Mouse (Mus musculus): ENCODE measurements around the gene Notch2.

Gene Notch2

GRCm38 (mm10) chr3:98067852-98068491 is 54.6 kb downstream of the Notch2 start:
- no peak for DNase-seq (ENCODE audit: inconsistent age in 2 of 2, low spot score in 1 of 2)

GRCm38 (mm10) chr3:98069161-98069560 is 55.8 kb downstream of the Notch2 start:
- peak in 1 of 2 experiments; percentile 62 for DNase-seq (ENCODE audit: inconsistent age in 2 of 2, low spot score in 1 of 2)

- DNase-seq (ENCODE audit: inconsistent age in 2 of 2, low spot score in 1 of 2), result peak in 1 of 2 experiments; percentile 67
These were observed 56.5 kb downstream of the Notch2 start for GRCm38 (mm10) chr3:98069856-98070255.

GRCm38 (mm10) chr3:98072570-98072969 is 59.2 kb downstream of the Notch2 start:
- DNase-seq (ENCODE audit: inconsistent age in 2 of 2, low spot score in 1 of 2), result no peak

- DNase-seq (ENCODE audit: inconsistent age in 2 of 2, low spot score in 1 of 2), result no peak
These were observed 60.2 kb downstream of the Notch2 start for GRCm38 (mm10) chr3:98073545-98073944.

GRCm38 (mm10) chr3:98074622-98075231 is 61.4 kb downstream of the Notch2 start:
- peak in 1 of 2 experiments; percentile 45 for DNase-seq (ENCODE audit: inconsistent age in 2 of 2, low spot score in 1 of 2)

- no peak for DNase-seq (ENCODE audit: inconsistent age in 2 of 2, low spot score in 1 of 2)
These were observed 64.5 kb downstream of the Notch2 start for GRCm38 (mm10) chr3:98077866-98078265.

GRCm38 (mm10) chr3:98078816-98079215 is 65.5 kb downstream of the Notch2 start:
- DNase-seq (ENCODE audit: inconsistent age in 2 of 2, low spot score in 1 of 2), result no peak

- peak in 1 of 2 experiments; percentile 75 for DNase-seq (ENCODE audit: inconsistent age in 2 of 2, low spot score in 1 of 2)
These were observed 66.4 kb downstream of the Notch2 start for GRCm38 (mm10) chr3:98079601-98080215.

GRCm38 (mm10) chr3:98080630-98081029 is 67.3 kb downstream of the Notch2 start:
- DNase-seq (ENCODE audit: inconsistent age in 2 of 2, low spot score in 1 of 2), result peak in 1 of 2 experiments; percentile 23

- no peak for DNase-seq (ENCODE audit: inconsistent age in 2 of 2, low spot score in 1 of 2)
These were observed 68.9 kb downstream of the Notch2 start for GRCm38 (mm10) chr3:98082188-98082587.

GRCm38 (mm10) chr3:98082972-98083371 is 69.6 kb downstream of the Notch2 start:
- DNase-seq (ENCODE audit: inconsistent age in 2 of 2, low spot score in 1 of 2), result no peak

- peak in 1 of 2 experiments; percentile 25 for DNase-seq (ENCODE audit: inconsistent age in 2 of 2, low spot score in 1 of 2)
These were observed 70.8 kb downstream of the Notch2 start for GRCm38 (mm10) chr3:98084061-98084655.

- DNase-seq (ENCODE audit: inconsistent age in 2 of 2, low spot score in 1 of 2), result no peak
These were observed 71.5 kb downstream of the Notch2 start for GRCm38 (mm10) chr3:98084870-98085269.

- DNase-seq (ENCODE audit: inconsistent age in 2 of 2, low spot score in 1 of 2), result peak; percentile 64 to 81
These were observed 72.5 kb downstream of the Notch2 start for GRCm38 (mm10) chr3:98085812-98086268.

GRCm38 (mm10) chr3:98086441-98086840 is 73.1 kb downstream of the Notch2 start:
- no peak for DNase-seq (ENCODE audit: inconsistent age in 2 of 2, low spot score in 1 of 2)

GRCm38 (mm10) chr3:98086860-98087259 is 73.5 kb downstream of the Notch2 start:
- no peak for DNase-seq (ENCODE audit: inconsistent age in 2 of 2, low spot score in 1 of 2)

- no peak for DNase-seq (ENCODE audit: inconsistent age in 2 of 2, low spot score in 1 of 2)
These were observed 74.2 kb downstream of the Notch2 start for GRCm38 (mm10) chr3:98087551-98087950.

- DNase-seq (ENCODE audit: inconsistent age in 2 of 2, low spot score in 1 of 2), result peak; percentile 18 to 54
These were observed 76.4 kb downstream of the Notch2 start for GRCm38 (mm10) chr3:98089702-98090101.

GRCm38 (mm10) chr3:98090129-98090528 is 76.8 kb downstream of the Notch2 start:
- no peak for DNase-seq (ENCODE audit: inconsistent age in 2 of 2, low spot score in 1 of 2)

- DNase-seq (ENCODE audit: inconsistent age in 2 of 2, low spot score in 1 of 2), result no peak
These were observed 79.5 kb downstream of the Notch2 start for GRCm38 (mm10) chr3:98092680-98093370.

All from adrenal gland, adult (tissue).